7 mouse cellular contexts compared by ENCODE assay signal in genomic region chr8:124949209-124950068, GRCm38 (mm10). TPM values are rescaled to one million over a fixed set of nuclear protein-coding genes. Genes with fewer than 3 reads are reported as not detected.
DNase-seq lines count a peak whose midpoint lies in the region; ATAC-seq lines count a peak whose summit lies in the region.

Gene Egln1, minus strand, starts transcription at chr8:124949324.

- peak; percentile 63 for DNase-seq in adrenal gland, adult 8-10 months
- peak; percentile 88 for DNase-seq in embryo, embryonic 10.5 days (ENCODE audit: low spot score)
- peak; percentile 86 for DNase-seq in gastrocnemius, postnatal 25 days
- peak; percentile 88 for DNase-seq in intestine, embryonic 14.5 days (ENCODE audit: low spot score)
- peak; percentile 68 to 83 for DNase-seq in left cerebral cortex, postnatal 36 days (ENCODE audit: low spot score in 2 of 2)
- DNase-seq in midbrain, embryonic 10.5 days (ENCODE audit: low spot score) = peak; percentile 82
- peak; percentile 85 for DNase-seq in skeletal muscle tissue, adult 2 months (ENCODE audit: low read depth, low spot score)

- H3K9ac ChIP-seq in intestine, embryonic 14.5 days (ENCODE audit: low read length) = peak within 1 kb of the TSS; percentile 82

- intact Hi-C loops in left cerebral cortex, postnatal 36 days (cut with DNase I) = loop anchor here (1.0 to 5.0 kb wide), 3 partner anchors 53 to 83 kb away; partner anchors contain the start of gene Tsnax

- peaks cover 27% of the 10 kb centered on the region for H3K4me1 ChIP-seq in intestine, embryonic 14.5 days (replicated peaks; ENCODE audit: control insufficient read depth, insufficient read depth, low read length)
- peaks cover 46% of the 10 kb centered on the region for H3K4me1 ChIP-seq in midbrain, embryonic 10.5 days

- H3K9me3 ChIP-seq in intestine, embryonic 14.5 days (ENCODE audit: control insufficient read depth, low read length) = no peaks in the 10 kb centered on the region
- no peaks in the 10 kb centered on the region for H3K9me3 ChIP-seq in midbrain, embryonic 10.5 days (replicated peaks)

- no peaks in the 10 kb centered on the region for H3K27me3 ChIP-seq in intestine, embryonic 14.5 days (replicated peaks; ENCODE audit: control insufficient read depth, insufficient read depth, low read length)
- no peaks in the 10 kb centered on the region for H3K27me3 ChIP-seq in midbrain, embryonic 10.5 days (ENCODE audit: low read depth, poor library complexity, severe bottlenecking)

- no peaks in the 10 kb centered on the region; the same call in 1 of the 2 replicates for H3K36me3 ChIP-seq in intestine, embryonic 14.5 days (ENCODE audit: control insufficient read depth, insufficient read depth, low read length)
- H3K36me3 ChIP-seq in midbrain, embryonic 10.5 days = peaks cover 10% of the 10 kb centered on the region; the same call in 1 of the 2 replicates

- peak within 1 kb of the TSS; percentile 96 for H3K27ac ChIP-seq in intestine, embryonic 14.5 days (ENCODE audit: low read depth)
- peak within 1 kb of the TSS; percentile 90 for H3K27ac ChIP-seq in midbrain, embryonic 10.5 days (replicated peaks)

- H3K4me3 ChIP-seq in intestine, embryonic 14.5 days (ENCODE audit: low read depth, low read length) = peak within 1 kb of the TSS; percentile 94
- peak within 1 kb of the TSS; percentile 95 for H3K4me3 ChIP-seq in midbrain, embryonic 10.5 days

- peak; percentile 88 for ATAC-seq in intestine, embryonic 14.5 days (replicated peaks; ENCODE audit: low FRiP score, low TSS enrichment, low read depth)

- under 1% methylated on average over 48 of the region's 98 CpGs for WGBS in intestine, embryonic 14.5 days
- 8% methylated on average over 76 of the region's 98 CpGs for WGBS in midbrain, embryonic 10.5 days

- peak within 1 kb of the TSS; percentile 70 for H3K4me2 ChIP-seq in intestine, embryonic 14.5 days (ENCODE audit: low read length)

RNA-seq across cellular contexts. Expression of gene Egln1, which starts in this region (rescaled TPM):
- 10 to 100 TPM; 48.2 to 56.7 (median 50.9) TPM for total RNA-seq in adrenal gland, adult 8-10 months (2022)
- 100 to 1,000 TPM; 101 to 138 TPM for total RNA-seq in gastrocnemius, postnatal 25 days (2021)
- polyA plus RNA-seq in intestine, embryonic 14.5 days (2014; fragmentation: Nextera tagmentation; extraction: Ambion mirVana) = 16.8 and 18.7 TPM in 2 replicates
- total RNA-seq in left cerebral cortex, postnatal 36 days (2021) = 10 to 100 TPM; 67.3 to 72.4 TPM
- 11.9 and 12.3 TPM in 2 replicates for polyA plus RNA-seq in midbrain, embryonic 10.5 days (2016; fragmentation: Nextera tagmentation; extraction: Ambion mirVana)

Comparison
In these comparisons a context has a peak if more than half of its experiments do, and no peak if none do; other contexts are left out.
1. Peak in every context shown above with its lines: DNase-seq, ATAC-seq, H3K4me3 ChIP-seq and H3K27ac ChIP-seq.